Mouse (Mus musculus) lung, postnatal 0 days (tissue): ENCODE measurements around the gene Cd80. TPM values are rescaled to one million over a fixed set of nuclear protein-coding genes. Genes with fewer than 3 reads are reported as not detected.

Experiments used
- ATAC-seq: fragments of 200-750 bp; cut with Nextera tagmentation; 2 replicates; pipeline ENCODE4 v1.8.0; 2017; ENCODE audit warnings: moderate library complexity
- DNase-seq: peaks from one replicate; pipeline ENCODE4 v3.0.0-alpha.2; 2016; ENCODE audit warnings: low spot score
- H3K27ac ChIP-seq: fragments of 300-500 bp; sonication (generic); 2 replicates; pipeline ENCODE4 v1.5.1; 2014; ENCODE audit warnings: antibody characterized with exemption, mild to moderate bottlenecking, low read length, mixed read lengths
- H3K27me3 ChIP-seq: fragments of 300-500 bp; sonication (generic); replicated peaks from 2 replicates; pipeline ENCODE4 v1.6.1; 2014; ENCODE audit warnings: low read length, mixed read lengths; ENCODE audit not compliant: insufficient read depth
- H3K36me3 ChIP-seq: fragments of 300-500 bp; sonication (generic); 2 replicates; pipeline ENCODE4 v1.6.1; 2014; ENCODE audit warnings: low read length, mixed read lengths; ENCODE audit not compliant: insufficient read depth
- H3K4me1 ChIP-seq: fragments of 300-500 bp; sonication (generic); 2 replicates; pipeline ENCODE4 v1.6.1; 2014; ENCODE audit warnings: antibody characterized with exemption, low read depth, low read length, mixed read lengths; ENCODE audit not compliant: insufficient read depth
- H3K4me2 ChIP-seq: fragments of 300-500 bp; sonication (generic); replicated peaks from 2 replicates; pipeline ENCODE4 v1.6.1; 2014; ENCODE audit warnings: low read depth, mild to moderate bottlenecking, low read length, moderate library complexity, mixed read lengths
- H3K4me3 ChIP-seq: fragments of 300-500 bp; sonication (generic); 2 replicates; pipeline ENCODE4 v1.5.1; 2014; ENCODE audit warnings: low read depth, low read length
- H3K9ac ChIP-seq: fragments of 300-500 bp; sonication (generic); replicated peaks from 2 replicates; pipeline ENCODE4 v1.6.1; 2014; ENCODE audit warnings: low read depth, mild to moderate bottlenecking
- H3K9me3 ChIP-seq: fragments of 300-500 bp; sonication (generic); 2 replicates; pipeline ENCODE4 v1.6.1; 2016; ENCODE audit warnings: low read length, mixed read lengths
- CTCF ChIP-seq: IDR thresholded peaks from 2 replicates; pipeline ENCODE4 v1.5.1; 2016; ENCODE audit warnings: antibody characterized with exemption, mild to moderate bottlenecking
- EP300 ChIP-seq: IDR thresholded peaks from 2 replicates; pipeline ENCODE4 v1.6.1; 2016; ENCODE audit warnings: antibody characterized with exemption, mild to moderate bottlenecking, control low read depth
- WGBS: fragments of 180-500 bp; shearing (Covaris S2); extraction: QIAGEN DNeasy Blood & Tissue Kit; methylation state at CpG from one replicate; pipeline ENCODE4 v1.1.7; 2014; 5-methylcytosine and 5-hydroxymethylcytosine counted together
- polyA plus RNA-seq: library from polyadenylated mRNA; unstranded; fragments of >200 nt; fragmentation: Nextera tagmentation; extraction: Ambion mirVana; gene quantifications from 2 replicates; pipeline ENCODE4 v1.2.1, GENCODE M21; 2015

Gene Cd80
- polyA plus RNA-seq, 1 experiment from 2014 or later, result 0.14 TPM

GRCm38 (mm10) chr16:38425374-38425773 lies 30.0 kb upstream of the Cd80 start:
- no peak for DNase-seq
- ATAC-seq, result no peak
- Histone ChIP-seq H3K9ac (no peak overlapping the region), H3K36me3 (no peaks in the 10 kb centered on the region), H3K27ac (no peak overlapping the region), H3K4me2 (no peak overlapping the region), H3K9me3 (no peaks in the 10 kb centered on the region), H3K27me3 (no peaks in the 10 kb centered on the region), H3K4me1 (no peaks in the 10 kb centered on the region), H3K4me3 (no peak overlapping the region)
- WGBS, result 76% methylated on average over 2 of the region's 2 CpGs
- no peak for TF ChIP-seq EP300
- TF ChIP-seq CTCF, result no peak

GRCm38 (mm10) chr16:38425799-38426198 lies 29.6 kb upstream of the Cd80 start:
- DNase-seq (no peak), ATAC-seq (no peak)
- Histone ChIP-seq H3K9me3 (no peaks in the 10 kb centered on the region), H3K27me3 (no peaks in the 10 kb centered on the region), H3K27ac (no peak overlapping the region), H3K4me3 (no peak overlapping the region), H3K4me2 (no peak overlapping the region), H3K9ac (no peak overlapping the region), H3K36me3 (no peaks in the 10 kb centered on the region), H3K4me1 (no peaks in the 10 kb centered on the region)
- 82% methylated on average over 1 of the region's 1 CpGs for WGBS
- TF ChIP-seq CTCF, result no peak
- TF ChIP-seq EP300, result no peak

GRCm38 (mm10) chr16:38431446-38432185 lies 23.7 kb upstream of the Cd80 start:
- no peaks in the 10 kb centered on the region for H3K4me1 ChIP-seq
- H3K27me3 ChIP-seq, result no peaks in the 10 kb centered on the region
- no peak for DNase-seq
- H3K27ac ChIP-seq, result no peak overlapping the region
- H3K4me2 ChIP-seq, result no peak overlapping the region
- H3K36me3 ChIP-seq, result no peaks in the 10 kb centered on the region
- TF ChIP-seq EP300, result peak; percentile 11; the same call in 1 of the 2 replicates
- TF ChIP-seq CTCF, result no peak
- no peak overlapping the region for H3K9ac ChIP-seq
- H3K4me3 ChIP-seq, result no peak overlapping the region
- no peaks in the 10 kb centered on the region for H3K9me3 ChIP-seq
- WGBS, result 39% methylated on average over 13 of the region's 13 CpGs
- peak; percentile 46 for ATAC-seq

- WGBS, result 62% methylated on average over 11 of the region's 11 CpGs
- H3K27ac ChIP-seq, result no peak within 1 kb of the TSS
- ATAC-seq (peak; percentile 68), DNase-seq (peak; percentile 76)
- H3K4me3 ChIP-seq, result no peak within 1 kb of the TSS
- no peaks in the 10 kb centered on the region for H3K27me3 ChIP-seq
- no peaks in the 10 kb centered on the region for H3K4me1 ChIP-seq
- H3K9ac ChIP-seq, result no peak within 1 kb of the TSS
- no peaks in the 10 kb centered on the region for H3K9me3 ChIP-seq
- TF ChIP-seq EP300, result peak; percentile 89
- no peak for TF ChIP-seq CTCF
- H3K4me2 ChIP-seq, result no peak within 1 kb of the TSS
- H3K36me3 ChIP-seq, result no peaks in the 10 kb centered on the region
These were observed 22.6 kb upstream of the Cd80 start, which contains the start of gene Pla1a for GRCm38 (mm10) chr16:38432498-38433425. Pla1a (minus strand) TSS chr16:38433145.

GRCm38 (mm10) chr16:38433514-38433913 lies 21.8 kb upstream of the Cd80 start:
- H3K4me3 ChIP-seq, result no peak overlapping the region
- 83% methylated on average over 8 of the region's 8 CpGs for WGBS
- DNase-seq (no peak), ATAC-seq (no peak)
- H3K27me3 ChIP-seq, result no peaks in the 10 kb centered on the region
- no peaks in the 10 kb centered on the region for H3K4me1 ChIP-seq
- no peaks in the 10 kb centered on the region for H3K36me3 ChIP-seq
- TF ChIP-seq CTCF, result no peak
- no peak for TF ChIP-seq EP300
- H3K9me3 ChIP-seq, result no peaks in the 10 kb centered on the region
- no peak overlapping the region for H3K27ac ChIP-seq
- no peak overlapping the region for H3K4me2 ChIP-seq
- no peak overlapping the region for H3K9ac ChIP-seq

- Histone ChIP-seq H3K9ac (no peak overlapping the region), H3K4me1 (no peaks in the 10 kb centered on the region), H3K27me3 (no peaks in the 10 kb centered on the region), H3K4me2 (no peak overlapping the region), H3K9me3 (no peaks in the 10 kb centered on the region), H3K27ac (no peak overlapping the region), H3K36me3 (no peaks in the 10 kb centered on the region), H3K4me3 (no peak overlapping the region)
- TF ChIP-seq EP300 (no peak), CTCF (no peak)
- DNase-seq (no peak), ATAC-seq (no peak)
- 91% methylated on average over 4 of the region's 4 CpGs for WGBS
These were observed 21.0 kb upstream of the Cd80 start for GRCm38 (mm10) chr16:38434295-38434795.
